Mouse (Mus musculus): Measurements from ENCODE around the gene Zscan29.
"Not testable (repeated sequence)": the region's sequence is repeated elsewhere in the genome, so short reads cannot be mapped to it uniquely, and the experiment has no call there.

Zscan29 gene

DNA sequence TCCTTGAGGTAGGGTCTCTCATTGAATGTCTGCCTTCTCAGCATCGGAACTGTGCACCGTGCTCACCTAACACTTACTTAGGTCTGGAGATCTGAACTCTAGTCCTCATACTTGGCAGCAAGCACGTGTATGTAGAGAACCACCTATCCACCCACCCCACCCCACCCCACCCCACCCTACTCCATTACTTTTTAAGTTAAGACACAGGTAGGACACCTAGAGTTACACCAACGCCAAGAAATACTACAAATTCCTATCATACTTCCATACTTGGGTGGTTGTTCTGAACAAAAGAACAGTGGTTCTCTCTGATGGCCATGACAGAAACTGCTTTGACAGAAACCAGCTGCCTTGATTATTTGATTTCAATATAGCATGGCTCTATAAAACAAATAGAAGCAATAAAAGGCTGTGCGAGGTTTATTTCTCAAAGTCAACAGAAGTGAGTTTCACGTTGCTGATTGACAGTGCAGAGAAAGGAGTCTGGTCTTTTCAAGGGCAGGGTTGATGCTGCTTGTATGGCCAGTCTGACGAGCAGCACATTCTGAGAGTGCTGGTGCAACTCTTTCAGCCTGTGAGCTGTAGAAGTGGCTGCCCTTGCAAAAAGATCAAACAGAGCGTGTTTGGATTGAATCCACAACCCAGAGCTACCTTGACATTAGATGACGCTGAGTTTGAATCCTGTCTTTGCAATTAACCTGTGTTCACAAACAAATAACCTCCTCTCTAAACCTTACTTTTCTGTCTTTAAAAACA lies 41.9 kb downstream of the Zscan29 start:
- DNase-seq: no peak

DNA sequence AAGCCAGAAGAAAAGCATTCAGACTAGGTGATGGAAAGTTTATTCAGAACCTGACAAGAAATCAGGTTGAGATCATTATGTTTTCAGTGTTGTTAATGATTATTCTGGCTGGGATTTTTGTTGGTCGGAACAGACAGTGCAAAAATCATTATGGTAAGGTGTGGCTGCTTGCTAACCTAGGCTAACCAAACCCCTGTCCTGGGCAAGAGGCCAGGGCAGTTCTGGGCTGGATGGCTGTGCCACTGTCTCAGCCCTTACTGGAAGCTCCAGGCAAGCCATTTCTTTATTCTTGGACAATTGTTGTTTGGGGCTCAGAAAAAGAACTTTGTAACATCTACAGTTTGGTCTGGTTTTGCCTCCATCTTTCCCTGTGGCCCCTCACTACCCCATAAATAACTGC lies 43.4 kb downstream of the Zscan29 start:
- DNase-seq: peak in 1 of 2 experiments; percentile 48

DNA sequence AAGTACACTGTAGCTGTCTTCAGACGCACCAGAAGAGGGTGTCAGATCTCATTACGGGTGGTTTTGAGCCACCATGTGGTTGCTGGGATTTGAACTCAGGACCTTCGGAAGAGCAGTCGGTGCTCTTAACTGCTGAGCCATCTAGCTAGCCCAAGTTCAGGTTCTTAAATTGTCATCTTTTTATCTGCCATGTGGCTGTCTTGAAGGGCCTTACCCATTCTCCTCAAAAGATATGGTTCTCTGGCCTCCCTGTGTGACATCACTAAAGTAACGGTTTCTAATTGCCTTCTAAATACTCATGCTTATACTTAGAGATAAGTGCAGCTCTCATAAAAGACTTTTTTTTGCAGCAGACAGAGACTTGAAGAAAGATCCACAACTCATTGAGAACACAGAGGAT lies 44.6 kb downstream of the Zscan29 start:
- not testable (repeated sequence) for DNase-seq

DNA sequence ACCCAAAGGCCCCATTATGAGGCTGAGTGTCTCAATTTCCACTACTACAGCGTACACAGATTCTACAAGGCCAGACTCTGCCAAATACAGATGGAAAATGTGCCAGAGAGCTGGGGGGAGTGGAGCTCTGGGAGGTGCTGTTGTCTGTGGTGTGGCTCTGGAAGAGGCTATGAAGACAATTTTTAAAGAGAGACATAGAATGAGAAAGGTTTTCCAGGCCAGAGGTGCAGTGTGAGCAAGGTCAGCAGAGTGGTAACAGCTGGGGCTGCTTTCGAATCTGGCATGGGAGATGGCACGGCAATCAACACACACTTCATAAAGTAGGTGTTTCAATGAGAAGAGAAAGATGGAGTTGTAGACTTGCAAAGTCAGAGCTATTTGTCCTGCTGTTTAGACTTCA lies 51.7 kb downstream of the Zscan29 start:
- DNase-seq: no peak

DNA sequence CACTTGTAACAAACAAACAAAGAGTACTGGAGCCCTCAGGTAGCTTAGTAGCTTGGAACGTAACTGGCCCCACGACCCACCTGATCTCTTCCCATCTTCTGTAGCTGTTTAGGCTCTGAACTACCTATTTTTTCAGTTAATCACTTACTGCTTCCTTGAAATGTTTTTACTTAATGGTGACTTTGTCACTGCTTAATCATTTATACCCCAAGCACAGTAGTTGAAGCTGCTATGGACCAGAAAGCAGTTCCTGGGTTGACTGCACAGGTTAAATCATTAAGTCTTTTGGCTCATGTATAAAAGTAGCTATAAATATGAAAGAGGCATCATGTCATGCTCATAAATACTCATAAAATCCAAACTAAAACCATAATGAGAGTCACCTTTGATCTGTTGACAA lies 55.5 kb downstream of the Zscan29 start:
- DNase-seq: peak in 1 of 2 experiments; percentile 23

DNA sequence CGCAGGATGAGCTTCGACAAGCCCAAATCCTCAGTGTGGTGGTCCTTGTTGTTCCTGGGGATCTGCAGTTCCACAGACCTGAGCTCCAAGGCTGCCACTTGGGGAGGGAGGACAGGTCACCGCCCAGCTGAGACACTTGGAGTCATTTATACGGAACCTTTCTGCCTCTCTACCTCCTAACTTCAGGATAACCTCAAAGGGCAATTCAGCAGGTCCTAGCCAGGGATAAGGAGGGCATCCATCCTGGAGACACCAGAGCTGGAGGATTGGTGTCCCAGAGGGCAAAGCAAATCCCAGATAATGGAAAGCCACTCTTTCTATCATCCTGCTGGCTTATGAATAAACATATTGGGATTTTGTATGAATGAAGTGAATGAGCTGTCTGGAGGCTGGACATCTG lies 61.2 kb downstream of the Zscan29 start, which contains the start of gene Tgm7:
Tgm7 (minus strand) TSS at position 101 of the 400 bp plus-strand sequence.
- no peak for DNase-seq
